Mouse (Mus musculus) spleen, adult 10 weeks (tissue): ENCODE results near the gene Dnase1l1. TPM values are rescaled to one million over a fixed set of nuclear protein-coding genes. Genes with fewer than 3 reads are reported as not detected.

Source experiments
- polyA plus RNA-seq: library from polyadenylated mRNA; stranded (reverse); fragments of 350-450 nt; fragmentation: Illumina TruSeq; extraction: RNeasy Lipid Tissue Mini Kit (QIAGEN cat#74804); gene quantifications from one replicate; pipeline ENCODE4 v1.2.3, GENCODE M21; 2015; ENCODE audit warnings: low replicate concordance; ENCODE audit not compliant: insufficient read depth

Dnase1l1 gene
- polyA plus RNA-seq, result 30.2 TPM

DNA sequence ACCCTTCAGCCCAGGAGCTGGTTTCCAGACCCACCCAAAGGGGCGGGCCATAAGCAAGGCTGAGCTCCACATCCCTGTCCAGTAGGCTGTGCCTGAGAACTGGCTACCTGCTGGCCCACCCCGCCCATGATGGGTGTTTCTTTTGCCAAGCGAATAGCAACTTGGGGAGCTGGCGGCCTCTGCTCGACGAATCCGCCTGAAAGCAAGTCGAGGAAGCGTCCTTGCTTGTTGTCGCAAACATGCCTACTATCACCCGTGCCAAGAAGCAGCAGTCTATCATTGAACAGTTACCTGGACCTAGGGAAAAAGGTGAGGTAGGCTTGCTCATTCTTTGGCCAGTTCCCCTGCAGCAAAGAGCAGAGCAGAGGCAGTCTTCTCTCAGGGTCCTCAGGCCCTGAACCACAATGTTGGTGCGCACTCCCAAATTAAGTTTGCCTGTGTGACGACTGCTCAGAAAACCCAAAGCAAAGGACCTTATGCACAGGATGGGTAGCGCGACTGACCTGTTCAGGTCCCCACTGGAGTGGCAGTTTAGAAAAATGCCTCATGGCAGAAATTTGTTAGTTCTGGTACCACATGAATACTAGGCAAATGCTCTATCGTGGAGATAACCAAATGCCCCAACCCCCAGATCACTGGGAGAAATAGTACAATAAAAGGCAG, at the start of gene Dnase1l1, which contains the start of gene Taz:
Gene Dnase1l1, minus strand, starts transcription at position 606 of the 663 bp plus-strand sequence.
Gene Taz, plus strand, starts transcription at position 181 of the 663 bp plus-strand sequence.

GRCm38 (mm10) chrX:74328725-74329161, 46.6 kb upstream of the Dnase1l1 start, which contains the start of gene Plxna3:
Gene Plxna3 (plus strand): TSS chrX:74329066.

GRCm38 (mm10) chrX:74312540-74313464, 30.7 kb upstream of the Dnase1l1 start, which contains the start of gene Fam50a:
Gene Fam50a (plus strand): TSS chrX:74313033.

GRCm38 (mm10) chrX:74304867-74305700, 22.9 kb upstream of the Dnase1l1 start, which contains the start of gene Gdi1:
Gene Gdi1 (plus strand): TSS chrX:74304998.

GRCm38 (mm10) chrX:74296538-74297448, 14.7 kb upstream of the Dnase1l1 start, which contains the start of gene Atp6ap1:
Gene Atp6ap1 (plus strand): TSS chrX:74297097.

DNA sequence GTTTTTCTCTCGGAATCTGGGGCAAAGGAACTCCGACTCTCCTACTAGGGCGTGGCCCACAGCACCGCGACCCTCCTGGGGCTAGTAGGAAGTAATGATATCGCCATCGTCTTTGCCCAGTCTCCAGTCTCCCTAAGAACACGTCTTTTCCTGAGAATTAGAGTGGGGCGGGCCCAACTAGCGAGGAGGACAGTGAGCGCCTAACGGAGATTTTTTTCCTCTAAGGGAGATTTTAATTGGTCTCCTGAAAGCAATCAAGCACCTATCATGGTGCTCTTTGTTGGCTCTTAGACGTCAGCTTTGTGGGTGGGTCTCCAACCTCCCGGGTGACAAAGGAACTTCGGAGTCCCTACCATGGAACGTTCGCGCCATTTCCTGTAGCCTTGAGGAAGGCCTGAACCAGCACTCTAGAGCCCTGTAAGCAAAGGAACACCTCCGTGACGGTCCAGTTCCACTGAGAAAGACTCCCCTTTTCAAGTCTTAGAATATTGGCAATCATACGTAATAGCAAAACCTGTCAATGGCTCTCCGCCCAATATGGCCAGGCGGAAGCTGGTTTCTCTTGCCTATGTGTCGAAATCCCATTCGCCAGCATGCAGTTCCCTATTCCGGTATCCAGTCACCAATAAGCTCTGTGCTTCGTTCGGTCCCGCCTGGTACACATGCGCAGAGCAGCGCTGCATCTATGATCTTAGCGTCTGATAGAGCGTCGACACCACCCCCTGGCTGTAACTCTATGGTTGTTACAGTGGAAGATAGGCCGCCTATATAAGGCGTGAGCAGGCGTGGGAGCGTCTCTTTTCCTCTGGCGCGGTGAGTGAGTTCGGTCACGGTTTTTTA, 11.9 kb downstream of the Dnase1l1 start, which contains the start of gene Rpl10:
Gene Rpl10, plus strand, starts transcription at position 751 of the 840 bp plus-strand sequence.

GRCm38 (mm10) chrX:74254153-74254887, 27.8 kb downstream of the Dnase1l1 start, which contains the start of gene Emd:
Gene Emd (plus strand): TSS chrX:74254687.

DNA sequence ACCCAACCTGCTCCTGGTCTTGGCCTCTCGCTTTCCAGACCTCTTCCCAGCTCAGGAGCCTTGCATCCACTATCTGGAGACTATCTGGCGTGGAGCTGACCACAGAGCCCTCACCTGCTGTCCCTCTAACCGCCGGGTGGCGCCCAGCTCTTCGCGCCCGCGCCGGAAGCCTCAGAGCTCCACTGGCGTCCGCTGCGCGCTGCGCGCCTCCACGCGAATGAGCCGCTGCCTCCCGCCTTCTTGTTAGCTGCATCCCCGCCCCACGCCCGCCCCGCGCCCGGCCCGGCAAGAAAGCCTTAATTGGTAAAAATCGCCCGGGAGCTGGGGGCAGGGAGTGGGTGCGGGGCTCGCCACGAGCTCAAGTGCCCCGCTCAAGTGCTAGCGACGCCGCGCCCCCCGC, 32.5 kb downstream of the Dnase1l1 start, which contains the start of gene Flna:
Gene Flna, minus strand, starts transcription at position 206 of the 400 bp plus-strand sequence.

Other genes with a start within 250 kb of the Dnase1l1 start
- gene Opn1mw, start 154.9 kb downstream of the Dnase1l1 start, polyA plus RNA-seq, result not detected
- gene Mecp2, start 147.0 kb downstream of the Dnase1l1 start, polyA plus RNA-seq, result 30.4 TPM
- not detected for gene Tex28, start 114.5 kb downstream of the Dnase1l1 start, polyA plus RNA-seq
- 0.51 TPM for gene Tktl1, start 105.1 kb downstream of the Dnase1l1 start, polyA plus RNA-seq
- 425 TPM for gene Flna, start 32.5 kb downstream of the Dnase1l1 start, polyA plus RNA-seq
- gene Emd, start 27.6 kb downstream of the Dnase1l1 start, polyA plus RNA-seq, result 76.9 TPM
- gene Rpl10, start 11.5 kb downstream of the Dnase1l1 start, polyA plus RNA-seq, result 3,240 TPM
- gene Taz, start 425 bp downstream of the Dnase1l1 start, polyA plus RNA-seq, result 134 TPM
- 253 TPM for gene Atp6ap1, start 14.8 kb upstream of the Dnase1l1 start, polyA plus RNA-seq
- 380 TPM for gene Gdi1, start 22.7 kb upstream of the Dnase1l1 start, polyA plus RNA-seq
- gene Fam50a, start 30.7 kb upstream of the Dnase1l1 start, polyA plus RNA-seq, result 74.4 TPM
- 5.0 TPM for gene Plxna3, start 46.7 kb upstream of the Dnase1l1 start, polyA plus RNA-seq
- 32.5 TPM for gene Lage3, start 71.3 kb upstream of the Dnase1l1 start, polyA plus RNA-seq
- 34.8 TPM for gene Ubl4a, start 90.9 kb upstream of the Dnase1l1 start, polyA plus RNA-seq
- gene Slc10a3, start 91.0 kb upstream of the Dnase1l1 start, polyA plus RNA-seq, result 16.4 TPM
- 25.3 TPM for gene Fam3a, start 110.9 kb upstream of the Dnase1l1 start, polyA plus RNA-seq
- gene Ikbkg, start 111.0 kb upstream of the Dnase1l1 start, polyA plus RNA-seq, result 34.1 TPM
- 42.5 TPM for gene G6pdx, start 146.9 kb upstream of the Dnase1l1 start, polyA plus RNA-seq
- gene Gm6880, start 199.1 kb upstream of the Dnase1l1 start, polyA plus RNA-seq, result not detected